Mouse (Mus musculus): ENCODE measurements at regions not wholly inside any gene's neighbourhood (a gene's known extent, or its start where the extent isn't known, plus 50 kb on each side); places are given as distances from the start of the nearest gene placed in this dataset.

GRCm38 (mm10) chr1:81780583-81780982 lies 452.3 kb upstream of the Gm9747 start:
- no peak for TF ChIP-seq CTCF (IDR thresholded peaks at IDR 0.05)
- TF ChIP-seq EP300 (IDR thresholded peaks at IDR 0.05) = no peak

Measured in lung, postnatal 0 days (tissue).